Mouse (Mus musculus) midbrain, embryonic 11.5 days (tissue): ENCODE measurements around the gene Akap13. TPM values are rescaled to one million over a fixed set of nuclear protein-coding genes. Genes with fewer than 3 reads are reported as not detected.
A peak's percentile ranks its signal among the peaks of the same experiment; 100 is the strongest.

ENCODE experiments used
- ATAC-seq: fragments of 200-750 bp; cut with Nextera tagmentation; 2 replicates; pipeline ENCODE4 v1.8.0; 2017; ENCODE audit warnings: moderate TSS enrichment, moderate library complexity; ENCODE audit not compliant: low FRiP score
- DNase-seq: peaks from one replicate; pipeline ENCODE4 v3.0.0; 2015; ENCODE audit warnings: low spot score; ENCODE audit errors: missing footprints
- H3K27ac ChIP-seq: fragments of 300-500 bp; sonication (generic); 2 replicates; pipeline ENCODE4 v1.5.1; 2014; ENCODE audit warnings: low read depth, low read length
- H3K27me3 ChIP-seq: fragments of 300-500 bp; sonication (generic); 2 replicates; pipeline ENCODE4 v1.6.1; 2014; ENCODE audit warnings: mild to moderate bottlenecking, low read length, moderate library complexity, mixed read lengths; ENCODE audit not compliant: control insufficient read depth, insufficient read depth
- H3K36me3 ChIP-seq: fragments of 300-500 bp; sonication (generic); 2 replicates; pipeline ENCODE4 v1.6.1; 2014; ENCODE audit warnings: mild to moderate bottlenecking, low read length, moderate library complexity, mixed read lengths; ENCODE audit not compliant: control insufficient read depth, insufficient read depth
- H3K4me1 ChIP-seq: fragments of 300-500 bp; sonication (generic); 2 replicates; pipeline ENCODE4 v1.6.1; 2014; ENCODE audit warnings: low read length; ENCODE audit not compliant: control insufficient read depth, insufficient read depth
- H3K4me2 ChIP-seq: fragments of 300-500 bp; sonication (generic); 2 replicates; pipeline ENCODE4 v1.6.1; 2014; ENCODE audit warnings: mild to moderate bottlenecking, moderate library complexity
- H3K4me3 ChIP-seq: fragments of 300-500 bp; sonication (generic); 2 replicates; pipeline ENCODE4 v1.5.1; 2014; ENCODE audit warnings: low read depth, low read length
- H3K9ac ChIP-seq: fragments of 300-500 bp; sonication (generic); 2 replicates; pipeline ENCODE4 v1.6.1; 2014; ENCODE audit warnings: low read length
- H3K9me3 ChIP-seq: fragments of 300-500 bp; sonication (generic); 2 replicates; pipeline ENCODE4 v1.6.1; 2016; ENCODE audit warnings: low read length; ENCODE audit not compliant: control insufficient read depth
- WGBS: fragments of 180-500 bp; shearing (Covaris S2); extraction: QIAGEN DNeasy Blood & Tissue Kit; methylation state at CpG from one replicate; pipeline ENCODE4 v1.1.7; 2014; 5-methylcytosine and 5-hydroxymethylcytosine counted together
- polyA plus RNA-seq: library from polyadenylated mRNA; unstranded; fragments of >200 nt; fragmentation: Nextera tagmentation; extraction: Ambion mirVana; gene quantifications from 2 replicates; pipeline ENCODE4 v1.2.1, GENCODE M21; 2014

Gene Akap13
- polyA plus RNA-seq, 1 experiment from 2014 or later: 24.3 TPM

DNA sequence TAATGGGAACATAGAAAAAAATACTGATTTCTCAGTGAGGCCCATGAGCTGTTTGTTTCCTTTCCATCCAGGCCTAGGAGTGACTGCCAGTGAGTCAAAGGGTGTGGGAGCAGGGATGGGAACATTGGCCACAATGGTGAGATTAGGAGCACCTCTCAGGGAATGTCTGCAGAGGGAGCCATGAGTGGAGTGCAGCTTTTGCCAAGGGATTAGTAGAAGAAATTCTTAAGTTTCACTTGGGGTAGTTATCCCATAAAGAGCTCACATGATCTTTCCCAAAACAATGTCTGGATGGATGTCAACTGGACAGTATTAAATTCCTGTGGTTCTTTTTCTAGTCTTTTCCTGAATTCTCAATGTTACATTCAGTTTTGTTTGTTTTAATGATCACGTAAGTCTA, 227.6 kb downstream of the Akap13 start:
- no peak overlapping the region for H3K9ac ChIP-seq
- no peak overlapping the region for H3K4me2 ChIP-seq
- H3K27ac ChIP-seq: no peak overlapping the region
- H3K9me3 ChIP-seq: no peaks in the 10 kb centered on the region
- no peaks in the 10 kb centered on the region for H3K27me3 ChIP-seq
- ATAC-seq (no peak), DNase-seq (no peak)
- no peaks in the 10 kb centered on the region for H3K36me3 ChIP-seq
- H3K4me1 ChIP-seq: no peaks in the 10 kb centered on the region
- WGBS: 92% methylated on average over 1 of the region's 1 CpGs
- H3K4me3 ChIP-seq: no peak overlapping the region

DNA sequence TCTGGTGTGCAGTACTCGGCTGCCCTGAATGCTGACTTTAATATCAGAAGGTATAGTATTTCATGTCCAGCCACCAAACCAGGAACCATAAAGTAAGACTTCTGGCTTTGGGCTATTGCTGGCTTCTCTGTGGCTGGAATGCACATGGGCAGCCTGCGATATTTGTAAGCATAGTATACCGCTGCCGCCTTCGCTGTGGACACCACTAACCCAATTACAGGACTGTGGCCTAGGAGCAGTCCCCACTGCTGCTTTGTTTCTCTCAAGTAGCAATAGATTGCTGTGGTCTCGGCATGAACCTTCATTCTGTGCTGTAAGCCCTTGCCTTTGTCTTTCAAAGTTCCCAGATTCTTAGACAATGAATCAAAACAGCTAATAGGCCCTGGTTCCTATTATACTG, 228.1 kb downstream of the Akap13 start:
- H3K9me3 ChIP-seq: no peaks in the 10 kb centered on the region
- 87% methylated on average over 6 of the region's 6 CpGs for WGBS
- DNase-seq: no peak
- no peak overlapping the region for H3K27ac ChIP-seq
- no peak overlapping the region for H3K4me2 ChIP-seq
- H3K4me1 ChIP-seq: no peaks in the 10 kb centered on the region
- H3K4me3 ChIP-seq: no peak overlapping the region
- no peaks in the 10 kb centered on the region for H3K27me3 ChIP-seq
- no peak for ATAC-seq
- no peaks in the 10 kb centered on the region for H3K36me3 ChIP-seq
- no peak overlapping the region for H3K9ac ChIP-seq

DNA sequence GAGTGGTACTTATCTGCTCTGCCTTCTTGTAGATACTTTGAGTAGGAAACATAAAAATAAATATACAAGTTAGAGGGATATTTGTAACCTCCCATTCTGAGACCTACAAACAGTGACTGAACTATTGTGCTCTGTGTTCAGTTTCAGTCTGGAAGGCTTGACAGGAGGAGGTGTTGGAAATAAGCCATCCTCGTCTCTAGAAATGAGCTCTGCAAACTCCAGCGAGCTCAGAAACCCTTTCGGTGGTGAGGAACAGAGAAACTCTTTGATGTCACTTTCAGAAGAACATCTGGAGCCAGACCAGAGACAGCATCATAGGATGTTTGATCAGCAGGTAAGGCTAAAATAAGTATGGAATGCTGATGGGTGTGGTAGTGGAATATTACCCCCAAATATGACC, 229.6 kb downstream of the Akap13 start:
- 91% methylated on average over 3 of the region's 3 CpGs for WGBS
- no peak overlapping the region for H3K27ac ChIP-seq
- no peak overlapping the region for H3K9ac ChIP-seq
- no peak overlapping the region for H3K4me3 ChIP-seq
- no peaks in the 10 kb centered on the region for H3K36me3 ChIP-seq
- no peaks in the 10 kb centered on the region for H3K27me3 ChIP-seq
- no peak for ATAC-seq
- DNase-seq: no peak
- no peak overlapping the region for H3K4me2 ChIP-seq
- no peaks in the 10 kb centered on the region for H3K9me3 ChIP-seq
- H3K4me1 ChIP-seq: no peaks in the 10 kb centered on the region

DNA sequence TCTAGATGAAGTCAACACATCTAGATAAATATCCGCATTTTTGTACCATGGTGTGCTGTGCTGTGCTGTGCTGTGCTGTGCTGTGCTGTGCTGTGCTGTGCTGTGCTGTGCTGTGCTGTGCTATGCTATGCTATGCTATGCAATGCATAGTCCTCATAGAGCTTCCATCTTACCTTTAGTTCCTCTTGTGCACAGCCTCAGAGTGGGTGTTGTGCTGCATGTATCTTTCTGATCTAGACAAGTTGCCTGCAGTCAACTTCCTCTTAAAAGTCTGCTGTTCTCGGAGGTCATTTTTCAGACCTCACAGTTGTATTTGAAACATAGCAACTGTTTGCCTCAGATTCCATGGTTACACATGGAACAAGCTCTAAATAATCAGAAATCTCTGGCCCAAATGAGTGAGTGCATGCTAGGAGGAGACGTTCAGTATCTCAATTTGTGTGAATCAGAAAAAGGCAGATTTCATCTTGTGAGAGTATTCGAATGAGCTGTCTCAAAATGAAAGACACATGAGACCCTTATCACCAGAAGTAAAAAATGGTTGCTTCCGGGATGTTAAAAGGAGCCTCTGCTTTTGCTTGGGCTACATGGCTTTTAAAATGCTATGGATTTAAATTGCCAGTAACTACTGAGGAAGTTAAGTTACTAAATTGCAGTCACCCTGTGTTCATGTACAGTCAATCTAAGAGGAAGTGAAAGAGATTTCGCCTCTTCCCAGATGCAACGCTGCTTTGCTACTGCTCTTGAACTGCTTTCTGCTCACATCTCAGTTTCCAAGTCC, 230.9 kb downstream of the Akap13 start:
- no peak overlapping the region for H3K4me3 ChIP-seq
- H3K9ac ChIP-seq: no peak overlapping the region
- H3K27me3 ChIP-seq: no peaks in the 10 kb centered on the region
- no peak overlapping the region for H3K4me2 ChIP-seq
- H3K9me3 ChIP-seq: no peaks in the 10 kb centered on the region
- no peaks in the 10 kb centered on the region for H3K4me1 ChIP-seq
- DNase-seq: no peak
- H3K27ac ChIP-seq: no peak overlapping the region
- ATAC-seq: no peak
- WGBS: 94% methylated on average over 7 of the region's 7 CpGs
- H3K36me3 ChIP-seq: no peaks in the 10 kb centered on the region

DNA sequence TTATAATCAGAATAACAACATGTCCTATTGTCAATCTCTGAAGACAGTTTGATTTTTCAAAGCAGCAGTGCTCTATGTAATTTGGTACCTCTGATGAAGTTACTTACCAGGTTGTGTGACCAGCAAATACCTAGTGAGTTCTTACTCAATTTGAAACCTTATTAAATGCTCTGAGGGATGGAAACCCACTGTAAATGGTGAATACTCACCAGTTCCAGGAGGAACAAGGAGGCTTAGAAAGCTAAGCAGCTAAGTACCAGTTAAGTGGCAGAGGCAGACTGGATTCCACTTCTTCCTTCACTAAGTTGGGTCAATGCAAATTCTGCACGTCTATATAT, 231.5 kb downstream of the Akap13 start:
- WGBS: 88% methylated on average over 1 of the region's 1 CpGs

DNA sequence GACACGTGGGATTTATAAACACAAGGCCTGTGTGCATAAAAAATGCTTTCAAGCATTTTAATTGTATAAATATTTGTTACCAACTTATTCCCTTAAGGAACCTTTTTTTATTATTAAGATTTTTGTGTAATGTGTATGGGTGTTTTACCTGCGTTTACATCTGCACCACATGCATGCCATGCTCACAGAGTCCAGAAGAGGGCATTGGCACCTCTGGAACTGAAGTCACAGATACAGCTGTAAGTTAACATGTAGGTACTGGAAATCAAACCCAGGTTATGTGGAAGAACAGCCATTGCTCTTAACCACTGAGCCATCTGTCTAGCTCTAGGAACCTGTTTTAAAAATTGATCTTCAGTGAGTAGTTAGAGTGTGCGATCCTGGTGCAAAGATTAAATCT, 232.8 kb downstream of the Akap13 start:
- no peak for DNase-seq
- H3K36me3 ChIP-seq: no peaks in the 10 kb centered on the region
- WGBS: 88% methylated on average over 3 of the region's 3 CpGs

More for the DNA sequence above, 231.5 kb downstream of the Akap13 start:
- DNase-seq (no peak), ATAC-seq (no peak)
- H3K27ac ChIP-seq: no peak overlapping the region
- no peaks in the 10 kb centered on the region for H3K36me3 ChIP-seq
- no peak overlapping the region for H3K4me2 ChIP-seq
- no peaks in the 10 kb centered on the region for H3K4me1 ChIP-seq
- no peaks in the 10 kb centered on the region for H3K27me3 ChIP-seq
- H3K9ac ChIP-seq: no peak overlapping the region
- no peaks in the 10 kb centered on the region for H3K9me3 ChIP-seq
- no peak overlapping the region for H3K4me3 ChIP-seq

DNA sequence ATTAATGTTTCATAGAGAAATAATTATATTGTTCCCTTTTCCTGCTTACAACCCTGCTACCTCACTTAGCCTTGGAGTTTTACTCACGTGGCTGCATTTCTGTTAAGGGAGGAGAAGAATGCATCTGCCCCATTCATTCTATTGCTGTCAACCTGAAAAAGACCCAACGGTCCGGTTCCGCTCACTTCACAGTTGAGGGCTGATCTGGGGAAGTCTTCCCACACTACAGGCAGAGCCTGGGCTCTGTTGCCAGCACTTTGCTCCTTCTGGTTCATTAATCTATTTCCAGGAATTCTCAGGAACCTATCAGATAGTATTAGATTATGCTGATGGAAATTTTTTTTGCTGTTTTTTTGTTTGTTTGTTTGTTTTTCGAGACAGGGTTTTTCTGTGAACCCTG, 239.4 kb downstream of the Akap13 start:
- WGBS: 83% methylated on average over 5 of the region's 5 CpGs
- Histone ChIP-seq H3K27ac (no peak overlapping the region), H3K4me1 (no peaks in the 10 kb centered on the region), H3K27me3 (no peaks in the 10 kb centered on the region), H3K9ac (no peak overlapping the region), H3K4me2 (no peak overlapping the region), H3K36me3 (no peaks in the 10 kb centered on the region), H3K9me3 (no peaks in the 10 kb centered on the region), H3K4me3 (no peak overlapping the region)
- ATAC-seq (no peak), DNase-seq (peak; percentile 60)

More for the DNA sequence above, 232.8 kb downstream of the Akap13 start:
- H3K4me2 ChIP-seq: no peak overlapping the region
- H3K4me3 ChIP-seq: no peak overlapping the region
- H3K27ac ChIP-seq: no peak overlapping the region
- H3K27me3 ChIP-seq: no peaks in the 10 kb centered on the region
- no peaks in the 10 kb centered on the region for H3K9me3 ChIP-seq
- no peak overlapping the region for H3K9ac ChIP-seq
- ATAC-seq: no peak
- H3K4me1 ChIP-seq: no peaks in the 10 kb centered on the region

DNA sequence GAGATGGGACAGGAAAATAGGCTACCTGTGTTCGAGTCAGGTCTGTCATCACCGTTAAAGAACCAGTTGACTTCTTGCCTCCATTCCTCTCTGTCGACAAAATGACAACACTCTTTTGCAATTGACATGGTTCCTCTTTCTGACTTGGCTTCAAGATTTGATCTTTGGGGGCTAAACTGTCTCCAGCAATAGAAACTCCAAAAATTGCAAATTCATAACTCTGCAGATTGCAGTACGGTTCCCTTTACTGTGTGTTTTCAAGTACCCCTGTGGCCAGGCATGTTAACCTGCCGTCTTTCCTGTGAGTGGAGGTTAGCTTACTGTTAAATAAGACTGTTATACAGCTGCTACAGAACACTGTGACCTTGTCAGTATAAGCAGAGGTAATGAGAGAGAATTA, 244.5 kb downstream of the Akap13 start:
- Histone ChIP-seq H3K36me3 (0 out of 2 replicates have a peak, but pooled peaks cover 2% of the 10 kb centered on the region), H3K9ac (no peak overlapping the region), H3K27ac (no peak overlapping the region), H3K4me2 (no peak overlapping the region), H3K27me3 (no peaks in the 10 kb centered on the region), H3K4me3 (no peak overlapping the region), H3K4me1 (no peaks in the 10 kb centered on the region), H3K9me3 (no peaks in the 10 kb centered on the region)
- 92% methylated on average over 5 of the region's 5 CpGs for WGBS
- peak; percentile 68 for DNase-seq
- ATAC-seq: no peak

DNA sequence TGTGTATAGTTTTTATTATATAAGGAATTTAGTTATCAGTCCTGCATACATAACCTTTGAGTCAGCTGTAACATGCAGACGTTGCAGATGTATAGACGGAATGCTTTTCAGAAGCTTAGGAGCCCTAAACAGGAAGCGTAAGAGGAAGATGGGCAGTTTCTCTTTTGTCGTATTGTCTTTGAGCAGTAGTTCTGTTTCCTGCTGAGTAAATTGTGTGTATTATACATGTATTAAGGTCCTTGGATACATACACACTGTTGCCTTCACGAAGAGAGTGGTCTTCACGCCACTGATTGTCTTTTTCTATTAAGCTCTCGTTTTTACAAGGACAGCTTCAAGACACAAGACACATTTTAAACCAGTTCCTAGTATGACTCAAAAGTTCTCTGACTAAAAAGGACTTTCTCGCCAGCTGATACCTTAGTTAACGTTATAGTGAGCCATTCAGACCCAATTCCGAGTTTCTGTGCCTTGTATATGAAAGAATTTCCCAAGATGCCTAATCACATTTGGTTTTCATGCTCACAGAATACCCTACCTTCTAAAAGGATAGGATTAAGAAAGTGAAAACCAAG, 245.5 kb downstream of the Akap13 start:
- 0 out of 2 replicates have a peak, but pooled peaks cover 2% of the 10 kb centered on the region for H3K36me3 ChIP-seq
- no peak overlapping the region for H3K4me3 ChIP-seq
- no peak overlapping the region for H3K9ac ChIP-seq
- no peak overlapping the region for H3K4me2 ChIP-seq
- H3K27me3 ChIP-seq: no peaks in the 10 kb centered on the region
- 93% methylated on average over 10 of the region's 10 CpGs for WGBS
- H3K9me3 ChIP-seq: no peaks in the 10 kb centered on the region
- H3K4me1 ChIP-seq: no peaks in the 10 kb centered on the region
- ATAC-seq: no peak
- DNase-seq: peak; percentile 10
- H3K27ac ChIP-seq: no peak overlapping the region
